Mouse (Mus musculus) cerebellum, adult 9-10 months (tissue): ENCODE data around the gene 4933402J07Rik.

Experiments
- DNase-seq: peaks from one replicate; pipeline ENCODE4 v3.0.0; 2022

Gene 4933402J07Rik

DNA sequence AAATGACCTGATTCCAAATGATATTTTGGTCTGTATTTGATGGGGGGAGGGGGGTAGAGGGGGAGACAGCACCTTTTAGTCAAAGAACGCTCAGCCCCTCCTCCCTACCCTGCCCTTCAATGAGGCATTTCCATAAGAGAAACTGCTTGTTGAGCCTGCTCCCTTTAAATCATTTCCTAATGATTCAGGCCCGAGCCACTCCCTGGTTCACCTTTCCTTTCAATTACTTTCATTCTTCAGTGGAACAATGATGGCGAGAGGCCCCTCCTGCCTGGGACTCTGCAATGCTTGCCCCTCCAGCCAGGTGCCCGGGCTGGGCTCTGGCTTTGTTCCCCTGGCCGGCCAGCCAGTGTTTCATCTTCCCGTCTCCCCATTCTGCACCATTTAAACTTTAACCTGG is 66.0 kb downstream of the 4933402J07Rik start:
- DNase-seq: no peak

- no peak for DNase-seq
Measured at GRCm38 (mm10) chr8:87631776-87632175, 68.1 kb downstream of the 4933402J07Rik start.

- no peak for DNase-seq
Measured at GRCm38 (mm10) chr8:87636226-87636742, 72.6 kb downstream of the 4933402J07Rik start.
